Mouse (Mus musculus): Measurements from ENCODE around the gene Ppfia4.

Ppfia4 gene

GRCm38 (mm10) chr1:134339162-134339561, 6.4 kb upstream of the Ppfia4 start:
- DNase-seq (ENCODE audit: low spot score): no peak

- DNase-seq (ENCODE audit: low spot score): no peak
Observed at GRCm38 (mm10) chr1:134336958-134337710, 4.4 kb upstream of the Ppfia4 start.

- no peak for DNase-seq (ENCODE audit: low spot score)
Observed at GRCm38 (mm10) chr1:134335924-134336810, 3.4 kb upstream of the Ppfia4 start.

GRCm38 (mm10) chr1:134335211-134335923, 2.6 kb upstream of the Ppfia4 start:
- no peak for DNase-seq (ENCODE audit: low spot score)

- no peak for DNase-seq (ENCODE audit: low spot score)
Observed at GRCm38 (mm10) chr1:134334111-134334827, 1.5 kb upstream of the Ppfia4 start.

- no peak for DNase-seq (ENCODE audit: low spot score)
Observed at GRCm38 (mm10) chr1:134333371-134334110, 813 bp upstream of the Ppfia4 start.

GRCm38 (mm10) chr1:134331879-134332635, 671 bp downstream of the Ppfia4 start:
- DNase-seq (ENCODE audit: low spot score): peak; percentile 57

GRCm38 (mm10) chr1:134326841-134327346, 5.8 kb downstream of the Ppfia4 start:
- no peak for DNase-seq (ENCODE audit: low spot score)

- no peak for DNase-seq (ENCODE audit: low spot score)
Observed at GRCm38 (mm10) chr1:134322591-134322990, 10.1 kb downstream of the Ppfia4 start.

- DNase-seq (ENCODE audit: low spot score): no peak
Observed at GRCm38 (mm10) chr1:134320691-134321301, 11.9 kb downstream of the Ppfia4 start.

GRCm38 (mm10) chr1:134318261-134318660, 14.5 kb downstream of the Ppfia4 start:
- DNase-seq (ENCODE audit: low spot score): no peak

- DNase-seq (ENCODE audit: low spot score): no peak
Observed at GRCm38 (mm10) chr1:134316361-134316760, 16.4 kb downstream of the Ppfia4 start.

- DNase-seq (ENCODE audit: low spot score): no peak
Observed at GRCm38 (mm10) chr1:134315181-134315580, 17.5 kb downstream of the Ppfia4 start.

GRCm38 (mm10) chr1:134311760-134312159, 21.0 kb downstream of the Ppfia4 start:
- DNase-seq (ENCODE audit: low spot score): no peak

- DNase-seq (ENCODE audit: low spot score): no peak
Observed at GRCm38 (mm10) chr1:134310729-134311128, 22.0 kb downstream of the Ppfia4 start.

GRCm38 (mm10) chr1:134310291-134310690, 22.4 kb downstream of the Ppfia4 start:
- no peak for DNase-seq (ENCODE audit: low spot score)

- DNase-seq (ENCODE audit: low spot score): no peak
Observed at GRCm38 (mm10) chr1:134307409-134307808, 25.3 kb downstream of the Ppfia4 start.

- no peak for DNase-seq (ENCODE audit: low spot score)
Observed at GRCm38 (mm10) chr1:134304940-134305339, 27.8 kb downstream of the Ppfia4 start.

GRCm38 (mm10) chr1:134302568-134303238, 30.0 kb downstream of the Ppfia4 start:
- DNase-seq (ENCODE audit: low spot score): no peak
